Mouse (Mus musculus) midbrain, embryonic 13.5 days (tissue): Measurements from ENCODE around the gene Hmbs. TPM values are rescaled to one million over a fixed set of nuclear protein-coding genes. Genes with fewer than 3 reads are reported as not detected.
"Not testable (repeated sequence)": the region's sequence is repeated elsewhere in the genome, so short reads cannot be mapped to it uniquely, and the experiment has no call there.

Experiments used
- ATAC-seq: fragments of 200-750 bp; cut with Nextera tagmentation; 2 replicates; pipeline ENCODE4 v1.8.0; 2017; ENCODE audit warnings: mild to moderate bottlenecking, moderate TSS enrichment, moderate library complexity
- H3K27ac ChIP-seq: fragments of 300-500 bp; sonication (generic); 2 replicates; pipeline ENCODE4 v1.5.1; 2015; ENCODE audit warnings: inconsistent platforms, mild to moderate bottlenecking, moderate library complexity
- H3K27me3 ChIP-seq: fragments of 300-500 bp; sonication (generic); 2 replicates; pipeline ENCODE4 v1.6.1; 2015; ENCODE audit warnings: mild to moderate bottlenecking, inconsistent platforms
- H3K36me3 ChIP-seq: fragments of 300-500 bp; sonication (generic); 2 replicates; pipeline ENCODE4 v1.6.1; 2015; ENCODE audit warnings: mild to moderate bottlenecking, inconsistent platforms
- H3K4me1 ChIP-seq: fragments of 300-500 bp; sonication (generic); replicated peaks from 2 replicates; pipeline ENCODE4 v1.6.1; 2015; ENCODE audit warnings: inconsistent platforms
- H3K4me2 ChIP-seq: fragments of 300-500 bp; sonication (generic); replicated peaks from 2 replicates; pipeline ENCODE4 v1.6.1; 2015; ENCODE audit warnings: moderate library complexity, mild to moderate bottlenecking, inconsistent platforms
- H3K4me3 ChIP-seq: fragments of 300-500 bp; sonication (generic); replicated peaks from 2 replicates; pipeline ENCODE4 v1.5.1; 2015; ENCODE audit warnings: mild to moderate bottlenecking, inconsistent platforms
- H3K9ac ChIP-seq: fragments of 300-500 bp; sonication (generic); replicated peaks from 2 replicates; pipeline ENCODE4 v1.6.1; 2015; ENCODE audit warnings: mild to moderate bottlenecking, inconsistent platforms
- H3K9me3 ChIP-seq: fragments of 300-500 bp; sonication (generic); 2 replicates; pipeline ENCODE4 v1.6.1; 2016; ENCODE audit warnings: mild to moderate bottlenecking, inconsistent platforms
- WGBS: fragments of 180-500 bp; shearing (Covaris S2); methylation state at CpG from one replicate; pipeline ENCODE4 v1.1.7; 2015; 5-methylcytosine and 5-hydroxymethylcytosine counted together
- polyA plus RNA-seq: library from polyadenylated mRNA; unstranded; fragments of >200 nt; fragmentation: Nextera tagmentation; extraction: Ambion mirVana; gene quantifications from 2 replicates; pipeline ENCODE4 v1.2.1, GENCODE M21; 2015

Hmbs gene
- polyA plus RNA-seq, 1 experiment from 2014 or later, result 72.9 TPM

DNA sequence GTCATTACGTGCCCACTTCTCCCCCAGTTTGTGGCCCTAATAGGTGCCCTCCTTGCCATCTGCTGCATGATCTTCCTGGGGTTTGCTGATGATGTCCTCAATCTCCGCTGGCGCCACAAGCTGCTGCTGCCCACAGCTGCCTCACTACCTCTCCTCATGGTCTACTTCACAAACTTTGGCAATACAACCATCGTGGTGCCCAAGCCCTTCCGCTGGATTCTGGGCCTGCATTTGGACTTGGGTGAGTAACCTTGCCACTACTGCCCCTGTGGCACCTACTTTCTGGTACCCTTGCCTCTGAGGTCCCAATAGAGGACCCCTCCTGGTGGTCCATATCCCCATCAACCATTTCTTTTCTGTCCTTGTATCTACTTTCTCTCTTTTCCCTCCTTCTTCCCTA is 16.1 kb downstream of the Hmbs start:
- ATAC-seq, result no peak
- Histone ChIP-seq H3K4me1 (peaks cover 18% of the 10 kb centered on the region), H3K4me3 (peak overlapping the region; percentile 86), H3K36me3 (peaks cover 42% of the 10 kb centered on the region), H3K4me2 (peak overlapping the region; percentile 93), H3K9ac (peak overlapping the region; percentile 84), H3K27me3 (no peaks in the 10 kb centered on the region), H3K9me3 (no peaks in the 10 kb centered on the region), H3K27ac (no peak overlapping the region)
- 94% methylated on average over 5 of the region's 5 CpGs for WGBS

DNA sequence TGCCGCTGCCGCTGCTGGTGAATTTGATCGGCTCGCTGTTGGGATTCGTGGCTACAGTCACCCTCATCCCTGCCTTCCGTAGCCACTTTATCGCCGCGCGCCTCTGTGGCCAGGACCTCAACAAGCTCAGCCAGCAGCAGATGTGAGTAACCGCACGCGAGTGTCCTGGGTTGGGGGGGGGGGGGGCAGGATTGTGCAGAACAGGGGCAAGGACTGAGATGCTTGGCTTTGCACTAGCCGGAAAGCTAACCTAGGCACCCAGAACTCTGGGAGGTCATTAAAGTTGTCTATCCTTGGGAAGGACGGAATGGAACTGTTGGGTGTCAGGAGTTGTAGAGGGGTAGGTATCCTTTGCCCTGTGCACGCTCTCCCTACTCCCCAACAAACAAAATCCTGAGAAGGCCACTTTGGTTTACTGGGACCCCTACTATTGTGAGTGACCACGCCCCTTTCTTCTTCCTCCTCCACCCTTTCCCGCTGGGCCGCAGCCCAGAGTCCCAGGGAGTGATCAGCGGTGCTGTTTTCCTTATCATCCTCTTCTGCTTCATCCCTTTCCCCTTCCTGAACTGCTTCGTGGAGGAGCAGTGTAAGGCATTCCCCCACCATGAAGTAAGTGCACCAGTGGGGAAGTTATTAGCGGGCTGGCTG is 16.8 kb downstream of the Hmbs start:
- Histone ChIP-seq H3K4me2 (peak overlapping the region; percentile 93), H3K27ac (peak overlapping the region; percentile 92), H3K9ac (peak overlapping the region; percentile 84), H3K36me3 (peaks cover 35% of the 10 kb centered on the region), H3K27me3 (no peaks in the 10 kb centered on the region), H3K4me1 (peaks cover 18% of the 10 kb centered on the region), H3K9me3 (no peaks in the 10 kb centered on the region), H3K4me3 (peak overlapping the region; percentile 86)
- peak; percentile 64 for ATAC-seq
- WGBS, result under 1% methylated on average over 22 of the region's 22 CpGs

DNA sequence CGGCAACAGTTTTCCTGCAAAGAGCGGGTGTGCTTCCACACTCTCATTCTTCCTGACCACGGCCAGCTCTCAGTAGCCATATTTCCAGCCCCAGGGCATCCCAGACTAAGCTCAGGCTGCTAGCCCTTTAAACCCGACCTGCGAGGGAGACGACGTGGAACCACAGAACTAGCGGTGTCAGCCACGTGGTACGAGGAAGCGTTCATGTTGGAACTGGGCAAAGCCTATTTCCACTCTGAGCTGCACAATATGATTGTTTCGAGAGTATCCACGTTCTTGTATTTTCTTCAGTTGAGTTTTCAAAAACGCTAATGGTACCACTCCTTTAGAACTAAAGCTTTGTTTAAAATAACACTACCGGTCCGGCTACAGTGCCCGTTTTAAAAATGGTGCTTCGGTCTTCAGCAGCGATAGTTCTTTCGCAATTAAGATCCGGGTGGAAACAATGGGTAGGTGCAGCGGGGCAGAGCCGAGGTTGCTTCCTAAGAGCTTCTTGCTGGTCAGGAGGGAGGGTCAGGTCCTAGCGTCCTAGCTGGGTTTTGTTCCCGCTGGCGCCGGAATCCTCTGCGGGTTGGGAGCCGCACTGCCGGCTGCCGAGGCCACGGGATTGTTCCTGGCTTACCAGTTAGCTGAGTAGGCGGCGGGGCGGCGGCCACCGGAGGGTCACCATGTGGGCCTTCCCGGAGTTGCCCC is 17.5 kb downstream of the Hmbs start:
- H3K4me2 ChIP-seq, result peak overlapping the region; percentile 93
- under 1% methylated on average over 38 of the region's 38 CpGs for WGBS
- no peaks in the 10 kb centered on the region for H3K9me3 ChIP-seq
- peak overlapping the region; percentile 92 for H3K27ac ChIP-seq
- H3K4me3 ChIP-seq, result peak overlapping the region; percentile 86
- H3K9ac ChIP-seq, result peak overlapping the region; percentile 84
- peaks cover 18% of the 10 kb centered on the region for H3K4me1 ChIP-seq
- H3K36me3 ChIP-seq, result peaks cover 29% of the 10 kb centered on the region
- ATAC-seq, result peak; percentile 95
- H3K27me3 ChIP-seq, result no peaks in the 10 kb centered on the region

DNA sequence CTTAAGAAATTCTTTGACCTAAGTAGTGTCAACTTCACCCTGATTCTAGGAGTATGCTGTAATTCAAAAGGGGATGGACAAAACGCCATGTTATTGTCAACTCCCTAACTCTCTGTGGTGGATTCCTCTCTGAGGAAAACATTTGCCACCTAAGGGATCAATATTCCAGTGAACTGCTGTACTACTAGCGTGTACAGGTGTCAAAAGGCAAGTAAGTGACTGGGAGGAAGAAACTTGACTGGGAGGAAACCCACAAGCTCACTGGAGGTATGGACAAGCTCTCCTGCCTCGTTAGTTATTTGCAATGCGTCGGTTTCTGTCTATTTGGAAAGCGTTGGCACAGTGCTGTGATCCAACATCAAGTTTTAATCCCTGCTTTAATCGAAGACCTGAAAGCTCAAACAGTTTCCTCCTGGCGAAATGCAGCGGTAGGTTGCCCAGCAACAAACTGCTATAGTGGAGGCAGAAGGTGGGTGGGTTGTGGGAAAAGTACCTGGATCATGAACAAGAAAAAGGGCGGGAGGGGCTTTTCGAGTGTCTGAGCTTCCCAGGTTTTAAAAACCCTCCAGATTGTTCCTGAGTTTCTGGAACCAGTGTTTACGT is 18.2 kb downstream of the Hmbs start, which contains the start of gene Dpagt1:
Gene Dpagt1, plus strand, starts transcription at position 252 of the 603 bp plus-strand sequence.
- Histone ChIP-seq H3K9ac (peak within 1 kb of the TSS; percentile 84), H3K36me3 (peaks cover 23% of the 10 kb centered on the region), H3K9me3 (no peaks in the 10 kb centered on the region), H3K4me1 (peaks cover 21% of the 10 kb centered on the region), H3K4me2 (peak within 1 kb of the TSS; percentile 93), H3K27me3 (no peaks in the 10 kb centered on the region), H3K27ac (peak within 1 kb of the TSS; percentile 92), H3K4me3 (peak within 1 kb of the TSS; percentile 86)
- 7% methylated on average over 12 of the region's 12 CpGs for WGBS
- peak; percentile 35 for ATAC-seq

DNA sequence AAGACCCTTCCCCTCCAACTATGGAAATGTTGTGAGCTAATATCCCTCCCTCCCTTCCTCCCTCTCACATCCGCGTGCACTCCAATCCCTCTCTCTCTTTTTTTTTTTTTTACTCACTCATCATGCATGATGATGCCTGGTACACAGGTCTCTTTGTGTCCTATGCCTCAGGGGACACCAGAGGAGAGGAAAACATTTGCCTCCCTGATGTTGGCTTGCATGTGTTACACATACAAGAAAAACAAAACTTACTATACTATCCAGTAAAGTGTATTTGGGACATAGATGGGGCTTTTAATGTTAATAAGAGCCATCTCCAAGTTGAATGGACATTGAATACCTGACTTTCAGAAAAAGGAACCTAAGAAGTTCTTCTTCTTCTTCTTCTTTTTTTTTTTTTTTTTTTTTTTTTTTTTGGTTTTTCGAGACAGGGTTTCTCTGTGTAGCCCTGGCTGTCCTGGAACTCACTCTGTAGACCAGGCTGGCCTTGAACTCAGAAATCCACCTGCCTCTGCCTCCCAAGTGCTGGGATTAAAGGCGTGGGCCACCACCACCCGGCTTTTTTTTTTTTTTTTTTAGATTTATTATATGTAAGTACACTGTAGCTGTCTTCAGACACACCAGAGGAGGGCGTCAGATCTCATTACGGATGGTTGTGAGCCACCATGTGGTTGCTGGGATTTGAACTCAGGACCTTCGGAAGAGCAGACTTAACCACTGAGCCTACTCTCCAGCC is 18.8 kb downstream of the Hmbs start:
- Histone ChIP-seq H3K9ac (peak overlapping the region; percentile 84; the same call in 1 of the 2 replicates), H3K4me1 (peaks cover 26% of the 10 kb centered on the region), H3K4me3 (peak overlapping the region; percentile 86), H3K36me3 (peaks cover 16% of the 10 kb centered on the region), H3K4me2 (peak overlapping the region; percentile 93)
- H3K27ac ChIP-seq, ATAC-seq, H3K27me3 ChIP-seq, H3K9me3 ChIP-seq: not testable (repeated sequence)
- WGBS, result 58% methylated on average over 5 of the region's 8 CpGs

DNA sequence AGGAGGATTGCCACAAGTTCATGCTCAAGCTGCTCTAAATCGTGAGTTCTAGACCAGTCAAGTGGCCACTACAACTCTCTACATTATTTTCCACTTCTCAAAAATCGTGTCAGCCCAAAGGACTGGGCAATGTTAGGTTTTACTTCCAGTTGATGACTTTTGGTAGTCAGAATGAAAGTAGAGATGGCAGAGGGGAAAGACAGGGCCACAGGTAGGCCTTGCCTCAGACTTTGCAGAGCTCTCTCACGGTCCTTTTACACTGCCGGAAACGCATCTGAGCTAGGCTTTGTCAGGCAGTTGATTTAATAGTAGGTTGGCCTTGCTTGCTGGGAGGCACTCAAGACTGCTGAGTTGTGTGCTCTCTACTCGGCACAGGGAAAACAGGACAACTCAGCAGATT is 19.9 kb downstream of the Hmbs start:
- no peak for ATAC-seq
- peaks cover 6% of the 10 kb centered on the region for H3K36me3 ChIP-seq
- H3K9ac ChIP-seq, result no peak overlapping the region
- no peaks in the 10 kb centered on the region for H3K27me3 ChIP-seq
- H3K4me1 ChIP-seq, result peaks cover 30% of the 10 kb centered on the region
- H3K27ac ChIP-seq, result no peak overlapping the region
- H3K9me3 ChIP-seq, result no peaks in the 10 kb centered on the region
- no peak overlapping the region for H3K4me2 ChIP-seq
- H3K4me3 ChIP-seq, result no peak overlapping the region
- 89% methylated on average over 6 of the region's 6 CpGs for WGBS

DNA sequence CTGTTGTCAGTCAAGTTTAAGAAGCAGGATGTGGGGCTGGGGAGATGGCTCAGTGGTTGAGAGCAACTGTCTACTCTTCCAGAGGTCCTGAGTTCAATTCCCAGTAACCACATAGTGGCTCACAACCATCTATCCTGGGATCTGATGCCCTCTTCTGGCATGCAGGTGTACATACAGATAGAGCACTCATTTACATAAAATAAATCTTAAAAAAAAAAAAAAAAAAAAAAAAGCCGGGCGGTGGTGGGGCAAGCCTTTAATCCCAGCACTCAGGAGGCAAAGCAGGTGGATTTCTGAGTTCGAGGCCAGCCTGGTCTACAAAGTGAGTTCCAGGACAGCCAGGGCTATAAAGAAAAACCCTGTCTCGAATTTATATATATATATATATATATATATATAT is 20.4 kb downstream of the Hmbs start:
- H3K9ac ChIP-seq, H3K36me3 ChIP-seq, H3K4me3 ChIP-seq, ATAC-seq, H3K27me3 ChIP-seq, H3K27ac ChIP-seq, H3K4me2 ChIP-seq, H3K9me3 ChIP-seq: not testable (repeated sequence)
- 77% methylated on average over 2 of the region's 4 CpGs for WGBS
- peaks cover 32% of the 10 kb centered on the region for H3K4me1 ChIP-seq

DNA sequence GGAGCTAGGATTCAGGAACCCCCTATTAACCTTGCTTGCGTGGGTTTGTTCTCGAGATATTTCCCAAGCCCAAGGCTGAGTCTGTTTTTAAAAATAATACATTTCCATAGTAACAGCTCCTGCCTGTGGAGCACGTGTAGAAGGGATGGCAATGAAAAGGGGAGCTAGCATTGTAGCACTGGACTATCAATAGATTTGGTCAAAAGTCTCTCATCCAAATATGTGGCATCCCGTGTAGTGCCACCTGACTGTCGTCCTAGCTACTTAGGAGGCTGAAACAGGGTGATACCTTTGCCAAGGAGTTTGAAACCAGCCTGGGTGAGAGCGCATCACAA is 23.3 kb downstream of the Hmbs start:
- peak overlapping the region; percentile 98 for H3K4me3 ChIP-seq
- H3K27me3 ChIP-seq, result no peaks in the 10 kb centered on the region
- WGBS, result 18% methylated on average over 6 of the region's 6 CpGs
- peak overlapping the region; percentile 93 for H3K4me2 ChIP-seq
- H3K36me3 ChIP-seq, result peaks cover 13% of the 10 kb centered on the region
- H3K4me1 ChIP-seq, result peaks cover 35% of the 10 kb centered on the region
- H3K9me3 ChIP-seq, result no peaks in the 10 kb centered on the region
- peak overlapping the region; percentile 57 for H3K9ac ChIP-seq
- ATAC-seq, result 0 out of 2 replicates have a peak, but pooled peaks have one; percentile 1
- peak overlapping the region; percentile 84 for H3K27ac ChIP-seq

DNA sequence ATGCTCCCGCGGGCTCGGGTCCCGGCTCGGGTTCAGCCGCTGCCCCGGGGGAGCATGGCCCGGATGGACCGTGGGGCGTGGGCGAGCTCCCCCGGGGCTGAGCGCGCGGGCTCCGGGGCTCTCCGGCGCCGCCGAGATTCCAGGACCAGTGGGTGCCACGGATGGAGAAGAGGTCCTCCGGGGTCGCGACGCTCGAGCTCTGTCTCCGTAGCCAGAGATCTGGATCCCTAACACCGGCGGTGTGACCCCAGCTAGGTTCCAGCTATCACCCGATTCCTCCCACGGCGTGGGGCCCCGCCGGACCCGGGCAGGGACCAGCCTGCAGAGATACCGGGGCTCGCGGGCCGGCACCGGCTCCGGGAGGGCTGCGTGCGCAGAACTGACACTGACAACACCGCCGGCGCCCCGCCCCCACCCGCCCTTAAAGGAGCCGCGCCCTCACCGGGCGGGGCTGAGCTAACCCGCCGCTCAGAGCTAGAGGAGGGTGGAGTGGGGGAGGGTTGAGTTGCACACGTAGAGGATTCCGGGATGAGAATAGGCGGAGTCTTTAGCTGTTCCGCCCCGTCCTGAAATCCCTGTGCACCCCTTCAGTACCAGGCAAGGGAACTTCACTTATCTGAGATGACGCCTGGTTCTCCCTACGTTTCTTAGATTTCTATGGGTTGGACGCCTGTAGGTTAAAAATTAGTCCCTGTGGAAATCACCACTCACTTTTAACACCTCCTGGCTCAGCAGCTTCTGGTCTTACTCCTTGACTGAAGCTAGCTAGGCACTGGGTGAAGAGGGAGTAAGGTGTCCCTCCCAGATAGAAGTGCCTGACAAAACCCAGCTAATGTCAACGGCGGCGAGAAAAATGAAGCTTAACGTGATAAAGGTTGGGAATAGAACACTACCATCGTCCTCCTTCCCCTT is 23.9 kb downstream of the Hmbs start, which contains the start of gene C2cd2l:
Gene C2cd2l, minus strand, starts transcription at position 399 of the 912 bp plus-strand sequence.
- Histone ChIP-seq H3K27ac (peak within 1 kb of the TSS; percentile 84), H3K27me3 (no peaks in the 10 kb centered on the region), H3K4me3 (peak within 1 kb of the TSS; percentile 98), H3K4me1 (peaks cover 33% of the 10 kb centered on the region), H3K4me2 (peak within 1 kb of the TSS; percentile 93), H3K36me3 (peaks cover 19% of the 10 kb centered on the region), H3K9me3 (no peaks in the 10 kb centered on the region), H3K9ac (peak within 1 kb of the TSS; percentile 98)
- ATAC-seq, result peak; percentile 98
- WGBS, result under 1% methylated on average over 66 of the region's 67 CpGs

DNA sequence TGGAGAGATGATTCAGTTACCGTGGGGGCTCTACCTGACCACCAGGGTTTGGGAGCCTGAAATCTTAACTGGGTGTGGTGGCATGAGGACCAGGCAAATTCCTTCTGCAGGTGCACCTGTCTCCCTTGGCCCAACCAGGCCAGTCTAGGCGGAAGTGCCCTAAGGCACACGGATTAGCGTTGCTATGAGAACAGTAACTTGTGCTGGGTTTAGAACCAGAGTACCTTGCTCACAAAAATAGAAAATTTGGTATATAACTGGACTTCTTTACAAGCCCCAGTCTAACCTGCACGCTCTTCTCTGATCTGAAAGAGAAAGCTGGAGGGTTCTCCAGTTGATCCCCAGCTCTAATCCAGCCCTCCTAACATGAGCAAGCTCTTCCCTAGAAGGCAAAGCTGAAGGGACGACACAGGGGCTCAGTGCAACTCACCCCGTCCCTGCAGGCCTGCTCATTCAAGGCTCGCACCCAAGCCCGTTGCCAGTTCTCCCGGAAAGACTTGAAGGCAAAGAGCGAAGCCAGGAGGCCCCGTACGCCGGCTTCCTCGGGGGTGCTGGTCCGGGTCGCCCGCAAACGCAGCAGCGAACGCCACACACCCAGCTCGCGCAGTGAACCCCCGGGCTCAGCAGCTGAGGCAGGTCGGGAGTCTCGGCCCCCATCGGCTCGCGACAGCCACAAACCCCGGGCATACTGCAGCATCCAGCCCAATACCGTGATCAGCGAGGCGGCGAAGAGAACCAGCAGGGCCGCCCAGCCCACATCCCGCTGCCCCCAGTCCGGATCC is 24.7 kb downstream of the Hmbs start:
- peak; percentile 32 for ATAC-seq
- Histone ChIP-seq H3K4me2 (peak overlapping the region; percentile 93), H3K9ac (peak overlapping the region; percentile 98), H3K36me3 (peaks cover 28% of the 10 kb centered on the region), H3K4me1 (peaks cover 33% of the 10 kb centered on the region), H3K9me3 (no peaks in the 10 kb centered on the region), H3K27me3 (no peaks in the 10 kb centered on the region), H3K4me3 (peak overlapping the region; percentile 98), H3K27ac (peak overlapping the region; percentile 84)
- WGBS, result 2% methylated on average over 37 of the region's 37 CpGs
